Mouse (Mus musculus) megakaryocyte, embryonic 14.5 days (primary cell): Measurements from ENCODE around the gene Igfbp2. TPM values are rescaled to one million over a fixed set of nuclear protein-coding genes. Genes with fewer than 3 reads are reported as not detected.

Source experiments
- H3K27me3 ChIP-seq: replicated peaks from 2 replicates; pipeline ENCODE3; 2012; ENCODE audit warnings: inconsistent platforms
- H3K36me3 ChIP-seq: replicated peaks from 2 replicates; pipeline ENCODE3; 2012; ENCODE audit warnings: low read length, inconsistent platforms, mixed read lengths
- H3K4me1 ChIP-seq: 2 replicates; pipeline ENCODE4 v1.6.1; 2012; ENCODE audit warnings: inconsistent platforms
- H3K4me3 ChIP-seq: replicated peaks from 2 replicates; pipeline ENCODE3; 2012; ENCODE audit warnings: moderate library complexity, mild to moderate bottlenecking, inconsistent platforms
- H3K9me3 ChIP-seq: 2 replicates; pipeline ENCODE4 v1.6.1; 2012; ENCODE audit warnings: inconsistent platforms
- FLI1 ChIP-seq: IDR thresholded peaks from 2 replicates; pipeline ENCODE4 v1.6.1; 2012; ENCODE audit warnings: low read length, inconsistent platforms, mixed read lengths
- GATA1 ChIP-seq: IDR thresholded peaks from 3 replicates; pipeline ENCODE4 v1.6.1; 2012; ENCODE audit warnings: mixed read lengths, low read length, inconsistent platforms, borderline replicate concordance
- polyA plus RNA-seq: library from polyadenylated mRNA; stranded (reverse); fragments of >175 nt; gene quantifications from 2 replicates; pipeline ENCODE4 v1.2.3, GENCODE M21; 2012; ENCODE audit warnings: low replicate concordance; ENCODE audit not compliant: insufficient read depth

Gene Igfbp2
- polyA plus RNA-seq, 1 experiment, result not detected

- TF ChIP-seq GATA1 (no peak), FLI1 (no peak)
- H3K36me3 ChIP-seq, result no peaks in the 10 kb centered on the region
- peaks cover 6% of the 10 kb centered on the region; the same call in 1 of the 2 replicates for H3K4me1 ChIP-seq
- no peak overlapping the region for H3K4me3 ChIP-seq
- H3K9me3 ChIP-seq, result 0 out of 2 replicates have a peak, but pooled peaks cover 2% of the 10 kb centered on the region
- peaks cover 55% of the 10 kb centered on the region for H3K27me3 ChIP-seq
Observed at GRCm38 (mm10) chr1:72827411-72828315, 3.4 kb downstream of the Igfbp2 start.

DNA sequence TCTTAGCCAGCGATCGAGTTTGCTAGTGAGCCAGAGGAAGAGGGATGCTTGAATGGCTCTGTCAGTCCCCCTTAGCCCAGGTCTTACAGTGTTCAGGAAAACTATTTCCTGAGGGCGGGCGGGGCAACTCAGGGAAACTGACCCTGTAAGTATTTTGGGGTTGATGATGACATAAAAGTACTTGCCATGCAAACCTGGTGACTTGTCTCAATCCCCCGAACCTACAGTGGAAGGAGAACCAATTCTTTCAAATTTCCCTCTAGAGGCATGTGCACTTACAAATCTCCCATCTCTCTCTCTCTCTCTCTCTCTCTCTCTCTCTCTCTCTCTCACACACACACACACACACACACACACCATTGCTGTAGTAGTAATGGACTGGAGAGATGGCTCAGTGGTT lies 4.5 kb downstream of the Igfbp2 start:
- Histone ChIP-seq H3K36me3 (no peaks in the 10 kb centered on the region), H3K27me3 (peaks cover 43% of the 10 kb centered on the region), H3K4me1 (peaks cover 6% of the 10 kb centered on the region; the same call in 1 of the 2 replicates), H3K9me3 (no peaks in the 10 kb centered on the region), H3K4me3 (no peak overlapping the region)
- TF ChIP-seq GATA1 (no peak), FLI1 (no peak)

DNA sequence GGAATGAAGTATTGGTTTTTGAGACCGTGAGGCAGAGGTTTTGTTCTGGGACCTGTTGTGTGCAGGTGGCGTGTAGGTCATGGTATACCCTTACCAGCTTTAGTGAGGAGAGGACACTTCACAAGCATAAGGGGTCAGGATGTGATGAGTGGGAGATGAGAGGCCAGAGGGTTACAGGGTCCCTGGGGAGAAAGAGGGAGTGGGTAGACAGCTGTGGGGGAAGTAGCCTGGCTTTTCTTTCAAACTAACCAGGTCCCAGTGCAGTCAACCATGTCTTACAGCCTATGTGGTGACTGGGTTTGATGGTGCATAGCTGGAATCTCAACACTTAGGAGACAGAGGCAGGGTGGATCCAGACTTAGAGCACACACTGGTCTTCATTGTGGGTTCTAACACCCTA lies 6.2 kb downstream of the Igfbp2 start:
- Histone ChIP-seq H3K9me3 (no peaks in the 10 kb centered on the region), H3K36me3 (no peaks in the 10 kb centered on the region), H3K4me1 (no peaks in the 10 kb centered on the region), H3K4me3 (no peak overlapping the region), H3K27me3 (peaks cover 27% of the 10 kb centered on the region)
- TF ChIP-seq GATA1 (no peak), FLI1 (no peak)

GRCm38 (mm10) chr1:72832715-72833153 lies 8.4 kb downstream of the Igfbp2 start:
- no peaks in the 10 kb centered on the region for H3K36me3 ChIP-seq
- peaks cover 5% of the 10 kb centered on the region for H3K27me3 ChIP-seq
- no peaks in the 10 kb centered on the region for H3K9me3 ChIP-seq
- H3K4me3 ChIP-seq, result no peak overlapping the region
- no peaks in the 10 kb centered on the region for H3K4me1 ChIP-seq
- TF ChIP-seq FLI1 (no peak), GATA1 (no peak)

DNA sequence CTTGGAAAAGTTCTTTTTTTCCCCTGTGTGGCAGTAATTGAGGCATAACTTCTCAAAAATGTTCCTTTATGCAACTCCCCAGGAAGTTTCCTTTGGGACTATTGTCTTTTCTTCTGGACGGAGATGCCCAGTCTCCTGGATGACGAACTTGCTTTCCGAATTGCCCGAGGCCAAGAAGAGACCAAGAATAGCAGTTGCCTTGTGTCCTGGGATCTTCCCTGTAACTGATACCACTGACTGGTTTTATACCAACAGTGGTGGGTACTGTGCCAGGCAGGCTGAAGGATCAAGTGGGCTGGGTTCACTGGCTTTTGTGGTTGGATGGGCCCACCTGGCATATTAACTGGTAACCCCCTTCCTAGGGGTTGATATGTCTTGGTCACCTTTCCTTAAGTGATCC lies 9.3 kb downstream of the Igfbp2 start:
- TF ChIP-seq FLI1 (no peak), GATA1 (no peak)
- no peaks in the 10 kb centered on the region for H3K27me3 ChIP-seq
- H3K9me3 ChIP-seq, result no peaks in the 10 kb centered on the region
- no peak overlapping the region for H3K4me3 ChIP-seq
- no peaks in the 10 kb centered on the region for H3K4me1 ChIP-seq
- H3K36me3 ChIP-seq, result no peaks in the 10 kb centered on the region

DNA sequence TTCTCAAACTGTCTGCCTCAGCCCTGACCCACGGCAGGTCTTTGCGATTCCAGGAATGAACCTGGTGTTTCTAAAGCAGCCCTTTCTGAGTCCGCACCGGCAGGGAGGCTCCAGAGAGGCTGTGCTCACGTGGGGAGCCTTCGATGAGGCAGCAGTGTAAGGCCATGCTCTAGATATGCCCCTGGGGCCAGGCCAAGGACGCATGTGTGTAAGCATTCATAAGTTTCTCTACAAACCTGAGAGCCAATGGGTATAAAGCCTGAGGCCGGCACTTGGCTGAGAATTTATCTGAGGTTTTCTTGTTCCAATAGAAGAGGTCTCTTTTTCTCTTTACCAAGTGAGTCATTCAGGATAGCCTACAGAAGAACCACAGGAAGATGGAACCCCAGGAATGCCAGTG lies 15.1 kb downstream of the Igfbp2 start:
- TF ChIP-seq GATA1 (no peak), FLI1 (no peak)
- Histone ChIP-seq H3K9me3 (no peaks in the 10 kb centered on the region), H3K36me3 (no peaks in the 10 kb centered on the region), H3K4me3 (no peak overlapping the region), H3K27me3 (peaks cover 2% of the 10 kb centered on the region), H3K4me1 (no peaks in the 10 kb centered on the region)

DNA sequence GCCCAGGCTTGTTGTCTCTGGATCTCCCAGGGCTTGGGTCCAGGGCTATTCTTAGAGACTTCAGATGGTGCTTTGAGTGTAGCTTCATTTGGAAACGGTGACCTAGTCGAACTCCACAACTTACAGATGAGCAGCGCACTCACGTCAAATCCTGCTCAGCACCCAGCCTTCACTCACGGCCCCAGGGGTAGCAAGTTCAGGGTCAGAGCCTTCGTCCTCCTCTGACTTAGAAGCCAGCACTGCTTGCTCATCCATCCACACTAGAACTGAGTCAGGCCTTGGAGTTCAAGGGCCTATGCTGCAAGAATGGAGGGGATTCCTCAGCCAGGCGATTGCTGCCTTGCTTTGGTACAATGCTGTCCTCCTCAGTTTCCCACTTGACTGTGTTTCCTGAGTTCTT lies 15.5 kb downstream of the Igfbp2 start:
- Histone ChIP-seq H3K4me1 (no peaks in the 10 kb centered on the region), H3K9me3 (no peaks in the 10 kb centered on the region), H3K4me3 (no peak overlapping the region), H3K27me3 (peaks cover 2% of the 10 kb centered on the region), H3K36me3 (no peaks in the 10 kb centered on the region)
- TF ChIP-seq FLI1 (no peak), GATA1 (no peak)

DNA sequence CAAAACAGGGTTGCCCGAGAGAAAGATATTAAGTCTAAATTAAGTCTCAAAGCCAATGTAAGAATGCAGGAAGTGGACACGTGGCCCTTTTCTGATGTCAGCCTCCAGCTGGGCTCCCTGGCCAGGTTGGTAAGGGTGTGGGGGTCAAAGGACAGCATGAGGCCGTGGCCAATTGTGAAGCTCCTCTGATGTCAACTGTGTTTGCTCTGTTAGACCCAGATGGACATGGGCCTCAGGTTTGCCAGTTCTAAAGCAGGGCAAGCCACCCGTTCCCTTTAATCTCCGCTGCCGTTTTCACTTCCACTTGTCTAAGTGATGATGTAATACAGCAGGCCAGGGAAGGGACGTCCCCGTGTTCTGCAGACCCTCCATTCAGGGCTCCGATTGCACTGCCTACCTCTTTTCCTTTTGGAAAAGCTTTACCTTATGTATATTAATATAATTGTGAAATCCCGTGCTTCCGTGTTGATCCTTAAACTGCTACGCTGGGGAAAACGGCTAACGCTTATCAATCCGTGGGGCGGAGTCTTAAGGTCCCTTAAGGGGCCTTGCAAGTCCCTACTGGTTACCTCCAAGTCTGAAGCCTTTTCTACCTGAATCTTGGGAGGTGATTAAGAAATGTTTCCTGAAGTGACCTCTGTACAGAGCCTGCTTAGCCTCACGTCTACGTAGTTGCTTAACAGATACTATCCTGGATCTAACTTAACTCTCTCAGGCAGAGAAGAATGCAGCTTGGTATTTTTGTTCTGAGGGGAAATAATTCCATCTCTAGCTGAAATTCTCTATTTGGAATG lies 18.6 kb downstream of the Igfbp2 start:
- no peak overlapping the region for H3K4me3 ChIP-seq
- H3K36me3 ChIP-seq, result no peaks in the 10 kb centered on the region
- peaks cover 2% of the 10 kb centered on the region for H3K27me3 ChIP-seq
- H3K4me1 ChIP-seq, result no peaks in the 10 kb centered on the region
- TF ChIP-seq FLI1 (no peak), GATA1 (no peak)
- no peaks in the 10 kb centered on the region for H3K9me3 ChIP-seq

GRCm38 (mm10) chr1:72844675-72845074 lies 20.4 kb downstream of the Igfbp2 start:
- no peak for TF ChIP-seq GATA1
- TF ChIP-seq FLI1, result no peak
- no peak overlapping the region for H3K4me3 ChIP-seq
- peaks cover 6% of the 10 kb centered on the region for H3K27me3 ChIP-seq
- H3K36me3 ChIP-seq, result no peaks in the 10 kb centered on the region
- H3K9me3 ChIP-seq, result no peaks in the 10 kb centered on the region
- no peaks in the 10 kb centered on the region for H3K4me1 ChIP-seq

- no peaks in the 10 kb centered on the region for H3K4me1 ChIP-seq
- no peak overlapping the region for H3K4me3 ChIP-seq
Observed at GRCm38 (mm10) chr1:72847849-72848380, 23.6 kb downstream of the Igfbp2 start.

More at GRCm38 (mm10) chr1:72847849-72848380, 23.6 kb downstream of the Igfbp2 start:
- Histone ChIP-seq H3K27me3 (peaks cover 6% of the 10 kb centered on the region), H3K9me3 (no peaks in the 10 kb centered on the region), H3K36me3 (no peaks in the 10 kb centered on the region)
- TF ChIP-seq FLI1 (no peak), GATA1 (no peak)
